Mouse (Mus musculus) layer of hippocampus, adult 9-11 months (tissue): ENCODE results near the gene Rad23a.

Experiments used
- DNase-seq: peaks from one replicate; pipeline ENCODE4 v3.0.0; 2022

The Rad23a gene

GRCm38 (mm10) chr8:84785756-84786677 lies 54.4 kb downstream of the Rad23a start:
- no peak for DNase-seq

DNA sequence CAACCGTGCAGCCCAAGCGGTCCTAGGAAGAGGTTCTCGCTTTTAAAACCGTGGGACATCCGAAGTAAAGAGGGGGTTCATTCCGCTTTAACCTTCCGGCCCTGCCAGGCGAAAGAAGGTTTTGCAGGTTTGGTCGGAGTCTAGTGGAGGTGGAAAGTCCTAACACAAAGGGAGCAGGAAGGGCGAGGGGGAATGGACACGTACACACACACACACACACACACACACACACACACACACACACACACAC lies 55.0 kb downstream of the Rad23a start:
- DNase-seq, result no peak

- DNase-seq, result no peak
Measured at GRCm38 (mm10) chr8:84784681-84785505, 55.6 kb downstream of the Rad23a start.
